Mouse (Mus musculus): ENCODE results near the gene Fezf2. TPM values are rescaled to one million over a fixed set of nuclear protein-coding genes. Genes with fewer than 3 reads are reported as not detected.

Fezf2 gene
- 10 to 100 TPM; 26.4 to 33.2 TPM for total RNA-seq (2021)
- long read RNA-seq, experiment 1, transcript Fezf2-201 (5 exons, 2,188 nt) = major isoform, 21 of 36 reads
- long read RNA-seq, experiment 1, transcript Fezf2-203 (4 exons, 2,429 nt) = minor isoform, 7 of 36 reads
- long read RNA-seq, experiment 1, partial matches to known transcripts = 5 of 36 reads
- long read RNA-seq, experiment 1, other reads (novel, unspliced or antisense) = 3 of 36 reads
- long read RNA-seq, experiment 2, transcript Fezf2-201 (5 exons, 2,188 nt) = major isoform, 13 of 19 reads
- long read RNA-seq, experiment 2, partial matches to known transcripts = 1 of 19 reads
- long read RNA-seq, experiment 2, other reads (novel, unspliced or antisense) = 3 of 19 reads

- DNase-seq (ENCODE audit: low spot score in 2 of 2) = no peak
These were observed at the start of gene Fezf2 for GRCm38 (mm10) chr14:12348089-12348488. Gene Fezf2 (minus strand): TSS chr14:12348189.

GRCm38 (mm10) chr14:12397561-12397960 lies 49.6 kb upstream of the Fezf2 start:
- DNase-seq (ENCODE audit: low spot score in 2 of 2) = no peak

- no peak for DNase-seq (ENCODE audit: low spot score in 2 of 2)
These were observed 46.3 kb upstream of the Fezf2 start for GRCm38 (mm10) chr14:12394318-12394717.

- DNase-seq (ENCODE audit: low spot score in 2 of 2) = no peak
These were observed 45.4 kb upstream of the Fezf2 start for GRCm38 (mm10) chr14:12393271-12393861.

GRCm38 (mm10) chr14:12391167-12391566 lies 43.2 kb upstream of the Fezf2 start:
- DNase-seq (ENCODE audit: low spot score in 2 of 2) = no peak

GRCm38 (mm10) chr14:12388806-12389436 lies 40.9 kb upstream of the Fezf2 start:
- DNase-seq (ENCODE audit: low spot score in 2 of 2) = no peak

GRCm38 (mm10) chr14:12388192-12388795 lies 40.3 kb upstream of the Fezf2 start:
- no peak for DNase-seq (ENCODE audit: low spot score in 2 of 2)

- no peak for DNase-seq (ENCODE audit: low spot score in 2 of 2)
These were observed 39.2 kb upstream of the Fezf2 start for GRCm38 (mm10) chr14:12387176-12387575.

- DNase-seq (ENCODE audit: low spot score in 2 of 2) = no peak
These were observed 29.9 kb upstream of the Fezf2 start for GRCm38 (mm10) chr14:12377883-12378282.

- DNase-seq (ENCODE audit: low spot score in 2 of 2) = no peak
These were observed 29.3 kb upstream of the Fezf2 start for GRCm38 (mm10) chr14:12377289-12377688.

- DNase-seq (ENCODE audit: low spot score in 2 of 2) = no peak
These were observed 27.5 kb upstream of the Fezf2 start for GRCm38 (mm10) chr14:12375451-12375850.

GRCm38 (mm10) chr14:12350271-12350916 lies 2.4 kb upstream of the Fezf2 start:
- DNase-seq (ENCODE audit: low spot score in 2 of 2) = no peak

GRCm38 (mm10) chr14:12349334-12350090 lies 1.5 kb upstream of the Fezf2 start:
- no peak for DNase-seq (ENCODE audit: low spot score in 2 of 2)

- DNase-seq (ENCODE audit: low spot score in 2 of 2) = no peak
These were observed 956 bp downstream of the Fezf2 start for GRCm38 (mm10) chr14:12346865-12347600.

GRCm38 (mm10) chr14:12346011-12346864 lies 1.8 kb downstream of the Fezf2 start:
- DNase-seq (ENCODE audit: low spot score in 2 of 2) = peak in 1 of 2 experiments; percentile 17

GRCm38 (mm10) chr14:12345241-12345921 lies 2.6 kb downstream of the Fezf2 start:
- peak in 1 of 2 experiments; percentile 32 for DNase-seq (ENCODE audit: low spot score in 2 of 2)

- peak in 1 of 2 experiments; percentile 35 for DNase-seq (ENCODE audit: low spot score in 2 of 2)
These were observed 3.2 kb downstream of the Fezf2 start for GRCm38 (mm10) chr14:12344746-12345240.

Measured in left cerebral cortex, adult 18-20 months (tissue).